Mouse (Mus musculus) central nervous system, embryonic 18 days (tissue): ENCODE data around the gene Krt24. TPM values are rescaled to one million over a fixed set of nuclear protein-coding genes. Genes with fewer than 3 reads are reported as not detected.

Source experiments
- polyA plus RNA-seq: library from polyadenylated mRNA; depleted of rRNA; stranded (reverse); fragments of >200 nt; gene quantifications from 2 replicates; pipeline ENCODE4 v1.2.3, GENCODE M21; 2012; rRNA removed

The Krt24 gene
- 0.07 TPM in 1 of 2 replicates, not detected in the other for polyA plus RNA-seq

GRCm38 (mm10) chr11:99284833-99285312, at the start of gene Krt24:
Krt24 (minus strand) TSS chr11:99285262.

GRCm38 (mm10) chr11:99322851-99323250, 37.8 kb upstream of the Krt24 start, which contains the start of gene Krt25:
Krt25 (minus strand) TSS chr11:99322951.

GRCm38 (mm10) chr11:99243820-99244374, 41.2 kb downstream of the Krt24 start, which contains the start of gene Krt222:
Krt222 (minus strand) TSS chr11:99244085.

GRCm38 (mm10) chr11:99230261-99231048, 54.6 kb downstream of the Krt24 start, which contains the start of gene Smarce1:
Smarce1 (minus strand) TSS chr11:99231017.

Other genes with a start within 250 kb of the Krt24 start
- 93.6 and 104 TPM in 2 replicates for gene Igfbp4, start 244.0 kb downstream of the Krt24 start, polyA plus RNA-seq
- gene Tns4, start 196.0 kb downstream of the Krt24 start, polyA plus RNA-seq = 0.08 and 0.09 TPM in 2 replicates
- not detected in 2 replicates for gene Ccr7, start 130.2 kb downstream of the Krt24 start, polyA plus RNA-seq
- gene Smarce1, start 54.2 kb downstream of the Krt24 start, polyA plus RNA-seq = 166 and 184 TPM in 2 replicates
- 3.9 and 4.4 TPM in 2 replicates for gene Krt222, start 41.2 kb downstream of the Krt24 start, polyA plus RNA-seq
- gene Krt25, start 37.7 kb upstream of the Krt24 start, polyA plus RNA-seq = 0.05 and 0.13 TPM in 2 replicates
- 0.12 and 0.19 TPM in 2 replicates for gene Krt26, start 52.7 kb upstream of the Krt24 start, polyA plus RNA-seq
- 0.06 and 0.08 TPM in 2 replicates for gene Krt27, start 65.8 kb upstream of the Krt24 start, polyA plus RNA-seq
- 0.28 and 0.29 TPM in 2 replicates for gene Krt28, start 89.6 kb upstream of the Krt24 start, polyA plus RNA-seq
- gene Krt10, start 104.1 kb upstream of the Krt24 start, polyA plus RNA-seq = 12.8 and 13.8 TPM in 2 replicates
- 0.35 and 0.52 TPM in 2 replicates for gene Krt12, start 137.0 kb upstream of the Krt24 start, polyA plus RNA-seq
- gene Krt20, start 152.9 kb upstream of the Krt24 start, polyA plus RNA-seq = 0.09 TPM in 1 of 2 replicates, not detected in the other
- gene Krt23, start 207.9 kb upstream of the Krt24 start, polyA plus RNA-seq = 0.06 and 0.16 TPM in 2 replicates
- gene Krt39, start 236.1 kb upstream of the Krt24 start, polyA plus RNA-seq = not detected in 2 replicates